Mouse (Mus musculus): ENCODE results near the gene 4933428G20Rik. TPM values are rescaled to one million over a fixed set of nuclear protein-coding genes. Genes with fewer than 3 reads are reported as not detected.

Gene 4933428G20Rik
- total and polyA plus RNA-seq, 3 experiments = not detected

DNA sequence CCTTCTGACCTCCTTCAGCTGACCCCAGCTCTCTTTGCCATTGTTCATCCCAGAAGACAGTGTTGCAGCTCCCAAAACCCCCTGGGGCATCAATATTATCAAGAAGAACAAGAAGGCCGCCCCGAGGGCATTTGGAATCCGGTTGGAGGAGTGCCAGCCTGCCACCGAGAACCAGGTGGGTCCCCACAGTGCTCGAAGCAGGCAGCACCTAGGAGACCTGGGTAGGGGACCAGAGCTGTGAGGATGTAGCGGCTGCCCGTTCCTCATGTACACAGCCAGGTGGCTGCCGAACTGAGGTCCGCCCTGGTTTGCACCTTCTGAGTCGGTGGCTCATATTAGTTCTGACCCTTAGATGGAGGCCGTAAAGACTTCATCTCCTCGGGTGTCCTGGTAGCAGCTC lies 34.2 kb downstream of the 4933428G20Rik start:
- H3K4me3 ChIP-seq (ENCODE audit: low read depth, low read length) = no peak overlapping the region
- H3K9me3 ChIP-seq (replicated peaks) = no peaks in the 10 kb centered on the region
- no peak for ATAC-seq (ENCODE audit: extremely low read depth, insufficient number of reproducible peaks, low FRiP score, poor library complexity, severe bottlenecking)
- no peak for DNase-seq (ENCODE audit: low spot score)
- TF ChIP-seq GATA1 (IDR thresholded peaks at IDR 0.05; ENCODE audit: borderline replicate concordance, low read length) = no peak
- TF ChIP-seq TAL1 (conservative IDR thresholded peaks at IDR 0.05; ENCODE audit: low read depth, low read length) = no peak
- no peak for TF ChIP-seq GATA2 (IDR thresholded peaks at IDR 0.05; ENCODE audit: borderline replicate concordance, low read depth, low read length)
- TF ChIP-seq POLR2AphosphoS5 (IDR thresholded peaks at IDR 0.05; ENCODE audit: insufficient replicate concordance, low read depth, low read length) = no peak
- TF ChIP-seq CTCF (IDR thresholded peaks at IDR 0.05; ENCODE audit: low read depth, low read length) = no peak
- peaks cover 95% of the 10 kb centered on the region for H3K36me3 ChIP-seq (replicated peaks)
- peaks cover 15% of the 10 kb centered on the region for H3K4me1 ChIP-seq (ENCODE audit: insufficient read depth, low read depth, low read length)
- H3K27me3 ChIP-seq (ENCODE audit: insufficient read depth, low read length) = no peaks in the 10 kb centered on the region

DNA sequence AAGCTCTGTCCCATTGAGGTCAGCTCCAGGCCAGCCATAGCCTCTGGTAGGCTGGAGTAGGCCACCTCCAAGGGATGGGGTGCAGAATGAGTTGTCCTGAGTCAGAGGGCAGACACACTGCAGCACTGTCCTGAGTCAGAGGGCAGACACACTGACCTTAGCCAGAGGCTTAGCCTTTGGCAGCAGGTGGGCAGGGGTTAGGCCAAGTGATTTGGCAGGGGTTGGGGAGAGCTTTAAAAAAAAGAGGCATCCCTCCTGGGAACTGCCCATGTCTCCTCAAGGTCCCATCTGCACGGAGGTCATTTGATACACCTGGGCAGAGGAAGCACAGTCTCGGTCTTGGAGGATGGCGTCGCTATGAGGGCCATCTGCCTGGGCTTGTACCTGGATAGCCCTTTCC lies 36.1 kb downstream of the 4933428G20Rik start:
- no peak for TF ChIP-seq GATA2 (IDR thresholded peaks at IDR 0.05; ENCODE audit: borderline replicate concordance, low read depth, low read length)
- TF ChIP-seq TAL1 (conservative IDR thresholded peaks at IDR 0.05; ENCODE audit: low read depth, low read length) = no peak
- no peak for TF ChIP-seq POLR2AphosphoS5 (IDR thresholded peaks at IDR 0.05; ENCODE audit: insufficient replicate concordance, low read depth, low read length)
- TF ChIP-seq GATA1 (IDR thresholded peaks at IDR 0.05; ENCODE audit: borderline replicate concordance, low read length) = no peak
- no peak for TF ChIP-seq CTCF (IDR thresholded peaks at IDR 0.05; ENCODE audit: low read depth, low read length)
- Histone ChIP-seq H3K9me3 (replicated peaks) (no peaks in the 10 kb centered on the region), H3K27me3 (ENCODE audit: insufficient read depth, low read length) (no peaks in the 10 kb centered on the region), H3K4me3 (ENCODE audit: low read depth, low read length) (no peak overlapping the region), H3K4me1 (ENCODE audit: insufficient read depth, low read depth, low read length) (peaks cover 18% of the 10 kb centered on the region), H3K36me3 (replicated peaks) (peaks cover 92% of the 10 kb centered on the region)
- ATAC-seq (ENCODE audit: extremely low read depth, insufficient number of reproducible peaks, low FRiP score, poor library complexity, severe bottlenecking) (no peak), DNase-seq (ENCODE audit: low spot score) (no peak)

DNA sequence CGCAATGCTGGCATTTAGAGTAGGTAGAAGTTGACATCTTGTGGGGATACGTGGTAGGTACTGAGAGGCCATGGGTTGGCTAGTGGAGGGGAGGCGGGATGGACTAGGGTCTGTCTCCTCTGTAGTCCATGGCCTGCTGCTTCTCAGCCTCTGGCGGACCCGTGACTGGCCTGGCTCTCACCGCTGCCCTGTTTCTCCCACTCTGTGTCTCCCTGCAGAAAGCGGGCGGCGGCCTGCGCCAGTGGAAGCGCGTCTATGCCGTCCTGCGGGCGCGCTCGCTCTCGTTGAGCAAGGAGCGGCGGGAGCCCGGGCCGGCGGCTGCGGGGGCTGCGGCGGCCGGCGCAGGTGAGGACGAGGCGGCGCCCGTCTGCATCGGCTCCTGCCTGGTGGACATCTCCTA lies 37.0 kb downstream of the 4933428G20Rik start:
- ATAC-seq (ENCODE audit: extremely low read depth, insufficient number of reproducible peaks, low FRiP score, poor library complexity, severe bottlenecking) (no peak), DNase-seq (ENCODE audit: low spot score) (no peak)
- Histone ChIP-seq H3K27me3 (ENCODE audit: insufficient read depth, low read length) (no peaks in the 10 kb centered on the region), H3K9me3 (replicated peaks) (no peaks in the 10 kb centered on the region), H3K4me3 (ENCODE audit: low read depth, low read length) (no peak overlapping the region), H3K36me3 (replicated peaks) (peaks cover 93% of the 10 kb centered on the region), H3K4me1 (ENCODE audit: insufficient read depth, low read depth, low read length) (peaks cover 13% of the 10 kb centered on the region)
- TF ChIP-seq CTCF (IDR thresholded peaks at IDR 0.05; ENCODE audit: low read depth, low read length) (no peak), GATA1 (IDR thresholded peaks at IDR 0.05; ENCODE audit: borderline replicate concordance, low read length) (no peak), GATA2 (IDR thresholded peaks at IDR 0.05; ENCODE audit: borderline replicate concordance, low read depth, low read length) (no peak), TAL1 (conservative IDR thresholded peaks at IDR 0.05; ENCODE audit: low read depth, low read length) (no peak), POLR2AphosphoS5 (IDR thresholded peaks at IDR 0.05; ENCODE audit: insufficient replicate concordance, low read depth, low read length) (no peak)

DNA sequence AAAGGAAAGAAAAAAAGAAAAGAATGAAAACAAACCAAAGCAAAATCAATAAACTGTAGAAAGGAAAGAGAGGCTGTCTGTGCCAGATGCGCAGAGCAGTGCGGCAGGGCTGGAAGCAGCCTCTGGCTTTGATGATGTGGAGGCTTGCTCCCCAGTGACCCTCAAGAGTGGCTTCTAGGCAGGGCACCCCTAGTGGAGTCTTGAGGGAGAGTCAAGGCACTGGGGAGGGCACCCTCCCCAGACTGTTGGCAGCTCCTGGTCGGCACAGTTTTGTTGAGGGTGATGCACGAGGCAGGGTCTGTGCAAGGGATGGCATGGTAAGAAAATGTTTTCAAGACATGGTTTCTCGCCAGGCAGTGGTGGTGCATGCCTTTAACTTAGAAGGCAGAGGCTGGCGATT lies 37.6 kb downstream of the 4933428G20Rik start:
- Histone ChIP-seq H3K9me3 (replicated peaks) (no peaks in the 10 kb centered on the region), H3K4me3 (ENCODE audit: low read depth, low read length) (no peak overlapping the region), H3K4me1 (ENCODE audit: insufficient read depth, low read depth, low read length) (peaks cover 13% of the 10 kb centered on the region), H3K27me3 (ENCODE audit: insufficient read depth, low read length) (no peaks in the 10 kb centered on the region), H3K36me3 (replicated peaks) (peaks cover 94% of the 10 kb centered on the region)
- no peak for DNase-seq (ENCODE audit: low spot score)
- TF ChIP-seq POLR2AphosphoS5 (IDR thresholded peaks at IDR 0.05; ENCODE audit: insufficient replicate concordance, low read depth, low read length) (no peak), GATA2 (IDR thresholded peaks at IDR 0.05; ENCODE audit: borderline replicate concordance, low read depth, low read length) (no peak), TAL1 (conservative IDR thresholded peaks at IDR 0.05; ENCODE audit: low read depth, low read length) (no peak), GATA1 (IDR thresholded peaks at IDR 0.05; ENCODE audit: borderline replicate concordance, low read length) (no peak), CTCF (IDR thresholded peaks at IDR 0.05; ENCODE audit: low read depth, low read length) (no peak)
- ATAC-seq (ENCODE audit: extremely low read depth, insufficient number of reproducible peaks, low FRiP score, poor library complexity, severe bottlenecking) = no peak

DNA sequence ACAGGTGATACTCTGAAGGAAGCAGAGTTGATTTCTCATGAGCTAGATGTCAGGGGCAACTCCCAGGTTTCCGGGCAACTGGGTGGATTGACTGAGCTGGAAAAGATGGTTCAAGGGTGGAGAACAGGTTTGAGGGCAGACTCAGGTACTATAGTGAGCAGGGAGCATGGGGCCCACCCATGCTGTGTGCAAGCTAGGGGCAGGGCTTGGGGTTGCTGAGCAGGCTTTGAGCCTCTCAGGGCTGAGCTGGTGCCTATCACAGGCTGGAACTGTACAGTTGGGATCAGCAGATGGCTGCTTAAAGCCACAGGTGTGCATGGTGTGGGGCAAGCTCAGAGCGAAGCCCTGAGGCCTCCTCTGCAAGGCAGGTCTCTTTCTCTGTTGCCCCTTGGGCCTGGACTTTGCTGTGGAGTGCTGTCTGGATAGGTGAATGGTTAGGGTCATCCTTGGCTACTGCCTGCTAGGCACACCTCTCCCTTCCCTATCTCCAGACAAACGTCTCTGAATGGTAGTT lies 38.8 kb downstream of the 4933428G20Rik start:
- H3K36me3 ChIP-seq (replicated peaks) = peaks cover 95% of the 10 kb centered on the region

DNA sequence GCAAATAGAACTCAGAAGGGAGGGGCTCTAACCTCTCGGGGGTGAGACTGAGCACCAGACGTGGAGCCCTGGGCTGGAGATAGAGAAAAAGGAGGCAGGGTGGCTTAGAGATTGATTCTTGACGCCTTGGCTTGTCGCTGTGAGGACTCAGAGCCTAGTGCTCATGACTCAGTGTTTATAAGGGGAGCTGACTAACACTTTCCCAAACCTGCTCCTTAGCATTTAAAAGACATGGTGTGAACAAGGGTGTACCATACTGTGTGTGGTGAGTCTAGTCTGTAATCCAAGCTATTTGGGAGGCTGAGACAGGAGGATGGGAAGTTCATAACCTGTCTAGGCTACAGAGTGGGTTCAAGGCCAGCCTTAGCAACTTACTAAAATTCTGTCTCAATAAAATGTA lies 43.0 kb downstream of the 4933428G20Rik start:
- no peak overlapping the region for H3K4me3 ChIP-seq (ENCODE audit: low read depth, low read length)
- H3K4me1 ChIP-seq (ENCODE audit: insufficient read depth, low read depth, low read length) = peaks cover 16% of the 10 kb centered on the region
- H3K27me3 ChIP-seq (ENCODE audit: insufficient read depth, low read length) = no peaks in the 10 kb centered on the region
- peaks cover 97% of the 10 kb centered on the region for H3K36me3 ChIP-seq (replicated peaks)
- ATAC-seq (ENCODE audit: extremely low read depth, insufficient number of reproducible peaks, low FRiP score, poor library complexity, severe bottlenecking) (no peak), DNase-seq (ENCODE audit: low spot score) (no peak)
- no peak for TF ChIP-seq GATA1 (IDR thresholded peaks at IDR 0.05; ENCODE audit: borderline replicate concordance, low read length)
- TF ChIP-seq TAL1 (conservative IDR thresholded peaks at IDR 0.05; ENCODE audit: low read depth, low read length) = no peak
- no peak for TF ChIP-seq GATA2 (IDR thresholded peaks at IDR 0.05; ENCODE audit: borderline replicate concordance, low read depth, low read length)
- TF ChIP-seq POLR2AphosphoS5 (IDR thresholded peaks at IDR 0.05; ENCODE audit: insufficient replicate concordance, low read depth, low read length) = no peak
- TF ChIP-seq CTCF (IDR thresholded peaks at IDR 0.05; ENCODE audit: low read depth, low read length) = no peak
- H3K9me3 ChIP-seq (replicated peaks) = no peaks in the 10 kb centered on the region

More for the DNA sequence above, 38.8 kb downstream of the 4933428G20Rik start:
- H3K9me3 ChIP-seq (replicated peaks) = no peaks in the 10 kb centered on the region
- TF ChIP-seq POLR2AphosphoS5 (IDR thresholded peaks at IDR 0.05; ENCODE audit: insufficient replicate concordance, low read depth, low read length) (no peak), GATA2 (IDR thresholded peaks at IDR 0.05; ENCODE audit: borderline replicate concordance, low read depth, low read length) (no peak), GATA1 (IDR thresholded peaks at IDR 0.05; ENCODE audit: borderline replicate concordance, low read length) (no peak), TAL1 (conservative IDR thresholded peaks at IDR 0.05; ENCODE audit: low read depth, low read length) (no peak), CTCF (IDR thresholded peaks at IDR 0.05; ENCODE audit: low read depth, low read length) (no peak)
- DNase-seq (ENCODE audit: low spot score) (no peak), ATAC-seq (ENCODE audit: extremely low read depth, insufficient number of reproducible peaks, low FRiP score, poor library complexity, severe bottlenecking) (no peak)
- peaks cover 12% of the 10 kb centered on the region for H3K4me1 ChIP-seq (ENCODE audit: insufficient read depth, low read depth, low read length)
- H3K4me3 ChIP-seq (ENCODE audit: low read depth, low read length) = no peak overlapping the region
- H3K27me3 ChIP-seq (ENCODE audit: insufficient read depth, low read length) = no peaks in the 10 kb centered on the region
